Mouse (Mus musculus): ENCODE data around the gene Galnt6.

GRCm38 (mm10) chr15:100737667-100738066 is 8.5 kb upstream of the Galnt6 start:
- no peak for TF ChIP-seq CTCF (IDR thresholded peaks at IDR 0.05; ENCODE audit: low read depth, low read length)
- TF ChIP-seq POLR2A (IDR thresholded peaks at IDR 0.05; ENCODE audit: extremely low read depth, insufficient read depth, low read length) = no peak
